Mouse (Mus musculus): Measurements from ENCODE around the gene Sprr2a3.
"Not testable (repeated sequence)": the region's sequence is repeated elsewhere in the genome, so short reads cannot be mapped to it uniquely, and the experiment has no call there.

GRCm38 (mm10) chr3:92239197-92239596, 46.0 kb upstream of the Sprr2a3 start:
- TF ChIP-seq CTCF (IDR thresholded peaks at IDR 0.05; ENCODE audit: borderline replicate concordance, control insufficient read depth, extremely low read depth, insufficient read depth, low read length, poor library complexity); POLR2A (IDR thresholded peaks at IDR 0.05; ENCODE audit: control insufficient read depth, extremely low read depth, insufficient read depth, low read length, poor library complexity): not testable (repeated sequence)
